Mouse (Mus musculus) ovary, postnatal 14 days (tissue): ENCODE data around the gene Tgtp2.
"Not testable (repeated sequence)": the region's sequence is repeated elsewhere in the genome, so short reads cannot be mapped to it uniquely, and the experiment has no call there.

ENCODE experiments used
- DNase-seq: peaks from one replicate; pipeline ENCODE4 v3.0.0; 2022; ENCODE audit warnings: low spot score

Gene Tgtp2

GRCm38 (mm10) chr11:49063713-49064469 lies at the start of gene Tgtp2:
Tgtp2 (minus strand) TSS chr11:49064206.
- not testable (repeated sequence) for DNase-seq

DNA sequence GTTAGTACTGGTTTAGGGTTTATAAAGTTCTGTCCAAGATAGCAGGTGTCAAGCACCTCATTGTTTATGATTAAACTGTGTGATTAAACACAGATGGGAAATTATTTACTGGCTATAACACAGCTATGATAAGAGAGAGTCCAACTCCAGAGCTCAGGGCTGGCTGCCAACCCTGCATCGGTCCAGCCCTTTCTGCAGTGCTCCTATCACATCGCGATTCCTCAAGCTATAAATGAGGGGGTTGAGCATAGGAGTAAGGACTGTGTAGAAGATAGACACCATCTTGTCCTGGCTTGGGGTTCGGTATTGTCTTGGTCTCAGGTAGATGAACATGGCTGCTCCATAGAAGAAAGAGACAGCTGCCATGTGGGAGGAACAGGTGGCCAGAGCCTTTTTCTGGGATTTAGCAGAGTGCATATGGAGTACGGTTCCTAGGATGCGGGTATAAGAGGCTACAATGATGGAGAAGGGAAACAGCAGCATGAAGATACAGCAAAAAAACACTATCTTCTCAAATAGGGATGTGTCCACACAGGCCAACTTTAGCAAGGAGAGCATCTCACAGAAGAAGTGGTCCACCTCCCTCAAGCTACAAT lies 48.7 kb upstream of the Tgtp2 start:
- no peak for DNase-seq

GRCm38 (mm10) chr11:49111000-49111399 lies 47.0 kb upstream of the Tgtp2 start:
- DNase-seq: no peak

- no peak for DNase-seq
Measured at GRCm38 (mm10) chr11:49108833-49109232, 44.8 kb upstream of the Tgtp2 start.

DNA sequence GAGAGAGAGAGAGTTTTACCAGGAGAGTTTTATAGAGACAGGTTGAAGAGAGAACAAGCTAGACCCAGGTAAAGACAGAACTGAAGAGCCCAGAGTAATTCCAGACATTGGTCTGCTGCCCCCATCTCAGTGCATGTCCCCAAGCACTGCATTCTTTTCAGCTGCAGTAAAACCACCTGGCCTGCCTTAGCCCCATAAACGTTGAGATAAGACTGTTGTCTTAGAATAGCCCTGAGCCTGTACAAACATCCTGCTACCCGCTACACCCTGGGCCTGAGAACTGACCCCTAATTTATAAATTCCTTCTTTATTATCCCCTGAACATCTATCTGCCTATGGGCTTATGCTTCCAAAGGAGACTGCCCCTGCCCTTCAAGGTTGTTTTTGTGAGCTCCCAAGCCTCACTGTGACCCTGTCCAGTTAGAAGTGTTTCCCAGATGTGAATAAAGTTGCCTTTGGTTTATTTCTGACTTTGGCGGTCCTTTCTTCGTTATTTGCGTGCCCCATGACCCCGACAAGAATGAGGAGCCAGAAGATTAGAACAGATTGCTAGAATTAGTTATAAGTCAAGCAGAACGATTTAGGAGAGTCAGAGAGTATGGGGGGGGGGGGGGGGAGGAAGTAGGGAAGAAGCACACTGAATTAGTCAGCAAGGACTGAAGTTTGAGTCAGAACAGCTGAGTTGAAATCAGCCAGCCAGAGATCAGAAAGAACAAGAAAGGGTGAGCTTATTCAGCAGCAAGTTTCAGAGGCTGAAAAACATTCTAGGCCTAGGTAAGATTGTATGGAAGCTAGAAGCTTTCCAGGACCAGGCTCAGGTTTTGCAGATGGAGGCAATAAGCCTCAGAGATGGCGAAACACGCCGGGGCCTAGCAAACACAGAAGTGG lies 43.9 kb upstream of the Tgtp2 start:
- no peak for DNase-seq

- no peak for DNase-seq
Measured at GRCm38 (mm10) chr11:49105752-49106151, 41.7 kb upstream of the Tgtp2 start.

DNA sequence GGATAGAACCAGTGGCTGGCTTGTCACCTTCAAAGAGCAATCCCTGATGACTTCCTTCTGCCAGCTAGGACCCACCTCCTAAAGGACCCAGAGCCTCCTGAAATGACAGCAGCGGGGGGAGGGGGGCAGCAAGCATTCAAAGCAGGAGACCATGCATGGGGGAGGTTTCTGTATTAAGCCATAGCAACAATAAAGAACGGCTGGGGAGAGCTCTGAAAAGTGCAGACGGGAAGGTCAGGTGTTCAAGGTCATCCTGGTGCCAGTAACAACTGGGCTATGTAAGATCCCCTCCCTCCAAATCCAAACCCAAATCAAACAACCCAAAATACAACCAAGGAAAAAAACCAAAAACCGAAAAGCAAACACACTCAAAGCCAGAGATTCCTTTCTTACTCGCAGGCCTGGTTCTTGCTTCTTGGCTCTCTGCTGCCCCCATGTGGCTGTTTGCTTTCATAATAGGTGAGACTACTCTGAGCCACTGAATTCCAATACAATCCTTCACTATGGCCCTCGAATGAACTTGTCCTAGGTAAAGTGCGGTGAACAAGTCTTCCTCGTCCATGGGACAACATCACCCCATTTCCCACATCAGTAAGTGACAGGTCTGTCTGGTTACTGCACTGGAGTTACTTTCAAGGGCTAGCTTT lies 39.2 kb upstream of the Tgtp2 start:
- peak; percentile 84 for DNase-seq

DNA sequence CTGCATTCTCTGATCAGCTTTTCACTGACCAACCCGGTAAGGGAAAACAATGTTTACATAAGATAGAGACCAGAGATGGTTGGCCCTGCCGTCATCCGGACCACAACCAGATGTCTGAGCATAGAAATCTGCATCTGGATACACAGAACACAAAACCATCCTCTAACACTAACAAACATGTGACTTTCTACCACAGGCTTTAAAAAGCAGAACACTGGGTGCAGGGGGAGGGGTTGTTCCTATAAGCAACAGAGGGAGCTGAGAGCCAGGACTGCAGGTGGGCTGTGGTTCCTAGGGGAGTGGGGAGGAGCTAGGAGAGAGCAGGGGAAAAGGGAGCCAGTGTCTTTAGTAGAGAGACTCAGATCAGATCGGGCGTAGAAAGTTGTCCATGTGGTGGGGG lies 37.5 kb upstream of the Tgtp2 start:
- DNase-seq: no peak

- DNase-seq: no peak
Measured at GRCm38 (mm10) chr11:49100409-49100808, 36.4 kb upstream of the Tgtp2 start.

DNA sequence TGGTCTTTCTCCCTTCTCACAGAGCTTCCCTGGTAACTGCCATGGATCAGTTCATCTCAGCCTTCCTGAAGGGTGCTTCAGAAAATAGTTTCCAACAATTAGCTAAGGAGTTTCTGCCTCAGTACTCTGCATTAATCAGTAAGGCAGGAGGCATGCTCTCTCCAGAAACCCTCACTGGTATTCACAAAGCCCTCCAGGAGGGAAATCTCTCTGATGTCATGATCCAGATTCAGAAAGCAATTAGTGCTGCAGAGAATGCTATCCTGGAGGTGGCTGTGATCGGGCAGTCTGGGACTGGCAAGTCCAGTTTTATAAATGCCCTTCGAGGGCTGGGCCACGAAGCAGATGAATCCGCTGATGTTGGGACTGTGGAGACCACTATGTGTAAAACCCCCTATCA lies 31.4 kb upstream of the Tgtp2 start:
- no peak for DNase-seq

- DNase-seq: no peak
Measured at GRCm38 (mm10) chr11:49093861-49094660, 30.1 kb upstream of the Tgtp2 start.

DNA sequence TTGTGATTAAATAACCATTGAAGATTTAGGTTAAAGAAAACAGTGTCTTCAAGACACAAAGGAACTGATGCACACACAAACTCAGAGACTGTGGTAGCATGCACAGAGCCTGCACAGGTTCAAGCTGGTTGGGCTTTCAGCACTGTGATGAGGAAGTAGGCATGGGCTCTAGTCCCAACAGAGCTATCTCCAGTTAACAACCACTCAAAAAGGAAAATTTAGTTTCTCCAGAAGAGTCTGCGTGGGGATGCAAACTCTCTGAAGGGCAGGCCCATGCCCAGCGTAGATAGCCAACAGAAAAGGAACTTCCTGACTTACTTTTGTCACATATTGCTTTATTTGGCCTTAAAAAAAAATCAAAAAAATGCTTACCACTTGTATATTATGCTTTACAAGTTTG lies 28.8 kb upstream of the Tgtp2 start:
- no peak for DNase-seq

GRCm38 (mm10) chr11:49092053-49092586 lies 28.1 kb upstream of the Tgtp2 start:
- no peak for DNase-seq

DNA sequence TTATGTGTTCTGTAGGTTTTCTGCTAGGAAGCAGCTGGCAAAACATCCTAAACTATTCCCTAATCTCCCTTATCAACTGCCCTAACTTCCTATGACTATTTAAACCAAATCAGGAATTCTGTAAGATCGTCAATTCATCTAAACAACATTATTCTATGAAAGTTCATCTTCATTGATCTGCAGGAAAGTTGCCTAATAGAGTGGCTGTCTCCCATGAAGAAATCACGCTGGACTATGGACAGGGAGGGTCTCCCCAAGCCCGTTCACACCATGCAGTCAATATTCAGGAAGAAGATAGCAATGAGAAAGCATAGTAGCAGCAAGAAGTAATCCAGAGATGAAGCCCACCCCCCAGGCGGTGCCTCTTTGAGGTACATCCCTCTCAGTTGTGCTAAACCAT lies 27.2 kb upstream of the Tgtp2 start:
- no peak for DNase-seq

- no peak for DNase-seq
Measured at GRCm38 (mm10) chr11:49090551-49090950, 26.5 kb upstream of the Tgtp2 start.

- DNase-seq: no peak
Measured at GRCm38 (mm10) chr11:49089735-49090507, 25.9 kb upstream of the Tgtp2 start.

- no peak for DNase-seq
Measured at GRCm38 (mm10) chr11:49088990-49089652, 25.1 kb upstream of the Tgtp2 start.

DNA sequence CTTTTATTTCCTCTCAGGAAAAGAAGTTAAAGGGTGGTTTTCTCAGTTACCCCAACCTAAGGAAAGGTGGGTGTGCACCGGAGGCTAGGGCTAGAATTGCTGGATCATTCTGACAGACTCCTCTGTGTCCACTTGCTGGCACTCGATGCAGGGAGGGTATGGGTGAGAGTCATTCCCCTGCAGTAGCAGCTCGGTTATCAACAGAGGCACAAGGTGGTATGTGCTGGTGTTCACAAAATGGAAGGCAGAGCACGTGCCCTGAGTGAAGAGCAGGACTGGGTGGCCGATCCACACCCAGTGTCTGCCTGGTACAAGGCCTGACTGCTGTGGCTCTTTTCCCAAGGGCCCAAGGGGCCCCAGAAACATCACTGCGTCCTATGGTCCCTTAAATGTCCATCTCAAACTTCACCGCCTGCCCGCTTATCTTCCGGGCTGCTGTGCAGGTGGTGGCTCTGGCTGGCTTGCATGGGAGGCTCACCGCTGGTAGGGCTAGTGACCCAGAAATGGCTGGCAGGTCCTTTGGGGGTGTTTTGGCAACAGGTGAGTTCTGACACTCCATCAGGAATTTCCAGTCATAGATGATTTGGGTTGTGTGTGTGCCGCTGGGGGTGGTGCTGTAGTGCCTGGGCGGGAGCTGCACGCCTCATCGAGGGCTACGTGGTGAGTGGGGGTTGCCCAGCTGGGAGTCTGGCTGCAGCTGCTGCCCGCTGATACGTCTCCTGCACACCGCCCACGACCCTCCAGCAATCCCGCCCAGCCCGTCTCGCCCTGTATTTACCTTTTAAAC lies 24.0 kb upstream of the Tgtp2 start:
- DNase-seq: no peak

DNA sequence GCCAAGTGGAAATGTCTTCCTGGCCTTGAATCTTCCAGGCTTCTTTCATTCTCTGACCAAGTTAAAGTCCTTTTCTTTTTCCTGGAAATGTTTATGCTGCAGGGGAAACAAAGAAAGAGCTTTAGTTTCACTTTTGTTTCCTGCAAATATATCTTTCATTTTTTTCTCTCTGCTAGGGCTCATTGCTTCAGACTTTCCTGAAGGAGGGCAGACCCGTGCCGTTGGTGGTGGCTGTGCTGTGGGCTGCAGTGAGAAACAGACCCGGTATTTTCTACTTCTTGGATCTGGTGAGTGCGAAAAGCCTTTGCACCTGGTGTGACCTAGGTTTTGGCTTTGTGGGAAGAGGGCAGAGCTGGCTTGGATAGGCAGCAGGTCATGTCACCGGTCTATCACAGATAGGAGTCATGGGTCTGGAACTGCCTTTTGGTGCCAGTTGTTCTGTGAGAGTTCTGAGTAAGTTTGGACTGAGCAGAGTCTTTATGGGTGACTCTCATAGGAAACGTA lies 22.9 kb upstream of the Tgtp2 start:
- no peak for DNase-seq
